Mouse (Mus musculus): Measurements from ENCODE around the gene Zar1. TPM values are rescaled to one million over a fixed set of nuclear protein-coding genes. Genes with fewer than 3 reads are reported as not detected.
"Not testable (repeated sequence)": the region's sequence is repeated elsewhere in the genome, so short reads cannot be mapped to it uniquely, and the experiment has no call there.

The Zar1 gene
- total RNA-seq (2021), result not detected

- DNase-seq (ENCODE audit: low spot score); intact Hi-C loops (cut with DNase I): not testable (repeated sequence)
These were observed at the start of gene Zar1 for GRCm38 (mm10) chr5:72580970-72581332. Gene Zar1, minus strand, starts transcription at chr5:72581254.

GRCm38 (mm10) chr5:72630026-72630425, 49.0 kb upstream of the Zar1 start:
- DNase-seq (ENCODE audit: low spot score), result no peak
- intact Hi-C loops (cut with DNase I), result no loop called here

- intact Hi-C loops (cut with DNase I), result no loop called here
- DNase-seq (ENCODE audit: low spot score), result no peak
These were observed 40.0 kb upstream of the Zar1 start for GRCm38 (mm10) chr5:72621022-72621421.

GRCm38 (mm10) chr5:72617413-72617812, 36.4 kb upstream of the Zar1 start:
- intact Hi-C loops (cut with DNase I), result no loop called here
- no peak for DNase-seq (ENCODE audit: low spot score)

GRCm38 (mm10) chr5:72603138-72603537, 22.1 kb upstream of the Zar1 start:
- intact Hi-C loops (cut with DNase I), result no loop called here
- no peak for DNase-seq (ENCODE audit: low spot score)

GRCm38 (mm10) chr5:72601006-72601405, 20.0 kb upstream of the Zar1 start:
- intact Hi-C loops (cut with DNase I), result loop anchor here (2.0 kb wide), 1 partner anchor 250 kb away; no protein-coding TSS in a partner anchor

GRCm38 (mm10) chr5:72587192-72587681, 6.2 kb upstream of the Zar1 start, which contains the start of gene Gm5868:
Gene Gm5868, minus strand, starts transcription at chr5:72587551.
- no peak for DNase-seq (ENCODE audit: low spot score)
- intact Hi-C loops (cut with DNase I), result loop anchor here (5.0 kb wide), 1 partner anchor 420 kb away; the partner anchor contains the start of gene Slc10a4

More at GRCm38 (mm10) chr5:72601006-72601405, 20.0 kb upstream of the Zar1 start:
- DNase-seq (ENCODE audit: low spot score), result peak; percentile 6

GRCm38 (mm10) chr5:72586667-72587191, 5.7 kb upstream of the Zar1 start:
- DNase-seq (ENCODE audit: low spot score), result not testable (repeated sequence)
- intact Hi-C loops (cut with DNase I), result loop anchor here (5.0 kb wide), 1 partner anchor 421 kb away; the partner anchor contains the start of gene Slc10a4

- DNase-seq (ENCODE audit: low spot score), result not testable (repeated sequence)
- intact Hi-C loops (cut with DNase I), result loop anchor here (5.0 kb wide), 1 partner anchor 421 kb away; the partner anchor contains the start of gene Slc10a4
These were observed 5.1 kb upstream of the Zar1 start for GRCm38 (mm10) chr5:72586122-72586521.

GRCm38 (mm10) chr5:72580088-72580969, 725 bp downstream of the Zar1 start:
- intact Hi-C loops (cut with DNase I); DNase-seq (ENCODE audit: low spot score): not testable (repeated sequence)

- DNase-seq (ENCODE audit: low spot score); intact Hi-C loops (cut with DNase I): not testable (repeated sequence)
These were observed 1.5 kb downstream of the Zar1 start for GRCm38 (mm10) chr5:72579599-72579998.

- intact Hi-C loops (cut with DNase I), result no loop called here
- DNase-seq (ENCODE audit: low spot score), result no peak
These were observed 15.4 kb downstream of the Zar1 start for GRCm38 (mm10) chr5:72565621-72566020.

- intact Hi-C loops (cut with DNase I); DNase-seq (ENCODE audit: low spot score): not testable (repeated sequence)
These were observed 17.9 kb downstream of the Zar1 start for GRCm38 (mm10) chr5:72563183-72563582.

GRCm38 (mm10) chr5:72560976-72561628, 20.0 kb downstream of the Zar1 start:
- no peak for DNase-seq (ENCODE audit: low spot score)
- intact Hi-C loops (cut with DNase I), result no loop called here

- intact Hi-C loops (cut with DNase I), result no loop called here
- peak; percentile 90 for DNase-seq (ENCODE audit: low spot score)
These were observed 21.5 kb downstream of the Zar1 start, which contains the start of gene Nfxl1 for GRCm38 (mm10) chr5:72559544-72560049. Gene Nfxl1, minus strand, starts transcription at chr5:72559684.

GRCm38 (mm10) chr5:72558716-72559526, 22.1 kb downstream of the Zar1 start:
- intact Hi-C loops (cut with DNase I), result no loop called here
- DNase-seq (ENCODE audit: low spot score), result no peak

GRCm38 (mm10) chr5:72556245-72556644, 24.8 kb downstream of the Zar1 start:
- intact Hi-C loops (cut with DNase I), result no loop called here
- no peak for DNase-seq (ENCODE audit: low spot score)

GRCm38 (mm10) chr5:72551209-72551608, 29.8 kb downstream of the Zar1 start:
- no peak for DNase-seq (ENCODE audit: low spot score)
- intact Hi-C loops (cut with DNase I), result no loop called here

- no peak for DNase-seq (ENCODE audit: low spot score)
These were observed 52.2 kb downstream of the Zar1 start for GRCm38 (mm10) chr5:72528896-72529295.

More at GRCm38 (mm10) chr5:72528896-72529295, 52.2 kb downstream of the Zar1 start:
- intact Hi-C loops (cut with DNase I), result no loop called here
